Mouse (Mus musculus): Measurements from ENCODE around the gene Ptcd2. TPM values are rescaled to one million over a fixed set of nuclear protein-coding genes. Genes with fewer than 3 reads are reported as not detected.
A peak's percentile ranks its signal among the peaks of the same experiment; 100 is the strongest.
"Not testable (repeated sequence)": the region's sequence is repeated elsewhere in the genome, so short reads cannot be mapped to it uniquely, and the experiment has no call there.

Ptcd2 gene
- polyA plus RNA-seq, 1 experiment from 2014 or later, result 59.4 TPM

DNA sequence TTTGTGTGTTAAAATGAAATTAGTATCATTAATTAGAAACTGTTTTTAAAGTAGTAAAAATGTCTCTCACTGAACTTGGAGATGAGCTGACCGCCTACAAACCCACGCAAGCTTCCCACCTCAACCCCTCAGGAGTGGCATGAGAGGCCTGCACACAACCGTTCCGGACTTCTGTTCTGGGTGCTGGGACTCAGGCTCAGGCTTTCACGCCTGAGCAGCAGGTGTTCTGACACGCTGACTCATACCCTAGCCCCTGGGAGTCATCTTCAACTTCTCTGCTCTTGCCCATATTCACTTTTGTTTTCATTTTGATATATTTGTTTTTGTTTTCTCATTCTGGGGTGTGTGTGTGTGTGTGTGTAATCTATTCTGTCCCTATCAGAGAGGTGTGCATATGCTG is 5.5 kb upstream of the Ptcd2 start:
- no peaks in the 10 kb centered on the region for H3K9me3 ChIP-seq (ENCODE audit: control insufficient read depth, low read length)
- H3K4me1 ChIP-seq (ENCODE audit: control insufficient read depth, insufficient read depth, low read depth, low read length), result peaks cover 10% of the 10 kb centered on the region
- H3K36me3 ChIP-seq (ENCODE audit: control insufficient read depth, insufficient read depth, low read length), result peaks cover 7% of the 10 kb centered on the region; the same call in 1 of the 2 replicates
- H3K27me3 ChIP-seq (replicated peaks; ENCODE audit: control insufficient read depth, insufficient read depth, low read length), result no peaks in the 10 kb centered on the region
- WGBS, result 91% methylated on average over 6 of the region's 6 CpGs
- H3K27ac ChIP-seq (ENCODE audit: low read depth, low read length), result no peak overlapping the region
- no peak overlapping the region for H3K9ac ChIP-seq (ENCODE audit: low read depth, low read length)
- no peak for ATAC-seq
- H3K4me3 ChIP-seq (ENCODE audit: low read length), result no peak overlapping the region
- no peak overlapping the region for H3K4me2 ChIP-seq (ENCODE audit: low read length)

DNA sequence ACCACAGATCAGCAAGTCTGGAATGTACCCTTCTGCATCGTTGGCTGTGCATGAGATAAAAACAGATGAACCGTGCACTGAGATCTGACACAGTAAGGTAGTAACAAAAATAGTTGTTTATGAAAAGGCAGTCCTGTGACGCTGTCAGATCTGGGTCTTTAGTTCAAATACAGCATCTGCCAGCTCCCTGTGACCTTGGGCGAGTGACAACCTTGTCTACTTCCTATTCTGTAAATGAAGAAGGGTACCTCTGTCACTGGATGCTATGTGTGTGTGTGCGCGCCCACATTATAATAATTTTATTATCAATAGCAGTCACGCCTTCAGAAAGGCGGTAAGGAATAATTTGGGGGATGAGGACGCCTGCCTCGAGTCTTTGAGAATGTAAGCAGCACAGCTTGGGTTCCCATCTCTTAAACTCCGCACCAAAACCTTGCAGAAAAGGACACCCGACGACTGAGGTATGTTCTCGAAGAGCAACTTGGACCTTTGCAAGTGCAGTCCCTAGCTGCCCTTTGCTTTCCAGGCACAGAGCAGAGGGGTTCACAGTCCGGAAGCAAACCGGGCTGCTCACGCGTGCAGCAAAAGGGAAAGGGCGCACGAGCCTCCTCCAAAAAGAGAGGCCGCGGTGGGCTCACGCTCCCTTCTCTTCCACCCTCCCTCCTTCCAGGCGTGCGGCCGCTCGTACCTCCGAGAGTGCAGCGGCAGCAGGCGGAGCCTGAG is 468 bp downstream of the Ptcd2 start:
- peaks cover 12% of the 10 kb centered on the region for H3K4me1 ChIP-seq (ENCODE audit: control insufficient read depth, insufficient read depth, low read depth, low read length)
- H3K4me2 ChIP-seq (ENCODE audit: low read length), result peak overlapping the region; percentile 61
- peak; percentile 87 for ATAC-seq
- 2% methylated on average over 24 of the region's 30 CpGs for whole genome bisulfite sequencing
- peak overlapping the region; percentile 92 for H3K27ac ChIP-seq (ENCODE audit: low read depth, low read length)
- peak overlapping the region; percentile 91 for H3K4me3 ChIP-seq (ENCODE audit: low read length)
- H3K27me3 ChIP-seq (replicated peaks; ENCODE audit: control insufficient read depth, insufficient read depth, low read length), result no peaks in the 10 kb centered on the region
- no peaks in the 10 kb centered on the region for H3K9me3 ChIP-seq (ENCODE audit: control insufficient read depth, low read length)
- peak overlapping the region; percentile 93 for H3K9ac ChIP-seq (ENCODE audit: low read depth, low read length)
- H3K36me3 ChIP-seq (ENCODE audit: control insufficient read depth, insufficient read depth, low read length), result peaks cover 19% of the 10 kb centered on the region

GRCm38 (mm10) chr13:99341504-99341903 is 3.0 kb downstream of the Ptcd2 start:
- Histone ChIP-seq H3K4me2 (ENCODE audit: low read length) (no peak overlapping the region), H3K4me3 (ENCODE audit: low read length) (no peak overlapping the region), H3K27me3 (replicated peaks; ENCODE audit: control insufficient read depth, insufficient read depth, low read length) (no peaks in the 10 kb centered on the region), H3K9me3 (ENCODE audit: control insufficient read depth, low read length) (no peaks in the 10 kb centered on the region), H3K36me3 (ENCODE audit: control insufficient read depth, insufficient read depth, low read length) (peaks cover 26% of the 10 kb centered on the region), H3K9ac (ENCODE audit: low read depth, low read length) (no peak overlapping the region), H3K4me1 (ENCODE audit: control insufficient read depth, insufficient read depth, low read depth, low read length) (peaks cover 12% of the 10 kb centered on the region), H3K27ac (ENCODE audit: low read depth, low read length) (no peak overlapping the region)
- ATAC-seq, result no peak
- WGBS, result 93% methylated on average over 6 of the region's 6 CpGs

DNA sequence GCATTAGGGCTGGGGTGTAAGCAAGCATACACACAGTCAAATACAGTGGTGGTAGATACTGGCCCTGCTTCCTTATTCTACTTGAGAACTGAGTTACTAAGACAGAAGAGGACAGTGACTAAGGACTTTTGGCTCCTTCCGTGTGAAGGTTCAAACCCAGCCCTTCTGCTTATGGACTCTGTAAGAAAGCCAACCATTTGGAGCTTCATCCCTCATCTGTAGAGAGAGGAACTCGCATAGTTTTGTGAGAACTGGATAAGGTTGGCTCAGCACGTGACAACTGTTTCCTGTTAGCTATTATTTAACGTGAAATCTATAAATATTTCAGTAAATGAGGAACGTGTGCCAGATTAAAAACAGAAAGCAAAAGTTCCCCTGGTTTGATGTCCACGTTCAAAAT is 7.0 kb downstream of the Ptcd2 start:
- Histone ChIP-seq H3K4me3 (ENCODE audit: low read length) (no peak overlapping the region), H3K27me3 (replicated peaks; ENCODE audit: control insufficient read depth, insufficient read depth, low read length) (no peaks in the 10 kb centered on the region), H3K4me2 (ENCODE audit: low read length) (no peak overlapping the region), H3K4me1 (ENCODE audit: control insufficient read depth, insufficient read depth, low read depth, low read length) (no peaks in the 10 kb centered on the region), H3K9ac (ENCODE audit: low read depth, low read length) (no peak overlapping the region), H3K36me3 (ENCODE audit: control insufficient read depth, insufficient read depth, low read length) (peaks cover 44% of the 10 kb centered on the region), H3K27ac (ENCODE audit: low read depth, low read length) (no peak overlapping the region), H3K9me3 (ENCODE audit: control insufficient read depth, low read length) (no peaks in the 10 kb centered on the region)
- no peak for ATAC-seq
- WGBS, result 90% methylated on average over 6 of the region's 6 CpGs

DNA sequence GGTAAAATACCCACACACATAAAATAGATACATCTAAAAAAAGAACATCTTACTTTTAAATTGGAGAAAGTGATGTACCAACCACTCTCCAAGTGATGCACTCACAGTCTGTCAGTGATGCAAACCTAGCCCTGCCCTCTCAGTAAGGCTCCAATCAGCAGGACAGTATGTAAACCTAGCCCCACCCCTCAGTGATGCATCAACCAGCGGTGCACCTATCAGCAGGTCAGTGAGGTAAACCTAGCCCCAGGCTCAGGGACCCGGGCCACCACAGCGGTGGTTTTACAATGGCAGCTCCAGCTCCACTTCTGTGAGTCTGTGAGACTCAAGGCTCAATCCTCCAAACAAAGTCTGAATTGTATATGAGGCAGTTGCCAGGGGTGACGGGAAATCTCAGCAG is 13.2 kb downstream of the Ptcd2 start:
- Histone ChIP-seq H3K27me3 (replicated peaks; ENCODE audit: control insufficient read depth, insufficient read depth, low read length) (no peaks in the 10 kb centered on the region), H3K27ac (ENCODE audit: low read depth, low read length) (no peak overlapping the region), H3K4me1 (ENCODE audit: control insufficient read depth, insufficient read depth, low read depth, low read length) (no peaks in the 10 kb centered on the region), H3K4me3 (ENCODE audit: low read length) (no peak overlapping the region), H3K9me3 (ENCODE audit: control insufficient read depth, low read length) (no peaks in the 10 kb centered on the region), H3K36me3 (ENCODE audit: control insufficient read depth, insufficient read depth, low read length) (peaks cover 47% of the 10 kb centered on the region), H3K9ac (ENCODE audit: low read depth, low read length) (no peak overlapping the region), H3K4me2 (ENCODE audit: low read length) (no peak overlapping the region)
- 70% methylated on average over 4 of the region's 4 CpGs for WGBS
- ATAC-seq, result no peak

- not testable (repeated sequence) for H3K9me3 ChIP-seq (ENCODE audit: control insufficient read depth, low read length); H3K4me1 ChIP-seq (ENCODE audit: control insufficient read depth, insufficient read depth, low read depth, low read length); H3K27me3 ChIP-seq (replicated peaks; ENCODE audit: control insufficient read depth, insufficient read depth, low read length); H3K27ac ChIP-seq (ENCODE audit: low read depth, low read length); H3K4me3 ChIP-seq (ENCODE audit: low read length); H3K4me2 ChIP-seq (ENCODE audit: low read length); ATAC-seq; H3K9ac ChIP-seq (ENCODE audit: low read depth, low read length)
- H3K36me3 ChIP-seq (ENCODE audit: control insufficient read depth, insufficient read depth, low read length), result peaks cover 23% of the 10 kb centered on the region
- 90% methylated on average over 8 of the region's 8 CpGs for WGBS
These were observed 20.2 kb downstream of the Ptcd2 start for GRCm38 (mm10) chr13:99324337-99324685.

GRCm38 (mm10) chr13:99323632-99324336 is 20.7 kb downstream of the Ptcd2 start:
- peaks cover 22% of the 10 kb centered on the region for H3K36me3 ChIP-seq (ENCODE audit: control insufficient read depth, insufficient read depth, low read length)
- WGBS, result 70% methylated on average over 7 of the region's 7 CpGs
- H3K4me3 ChIP-seq (ENCODE audit: low read length), result no peak overlapping the region
- H3K27me3 ChIP-seq (replicated peaks; ENCODE audit: control insufficient read depth, insufficient read depth, low read length), result no peaks in the 10 kb centered on the region
- no peaks in the 10 kb centered on the region for H3K9me3 ChIP-seq (ENCODE audit: control insufficient read depth, low read length)
- H3K9ac ChIP-seq (ENCODE audit: low read depth, low read length), result no peak overlapping the region
- no peak overlapping the region for H3K27ac ChIP-seq (ENCODE audit: low read depth, low read length)
- no peak for ATAC-seq
- no peak overlapping the region for H3K4me2 ChIP-seq (ENCODE audit: low read length)
- H3K4me1 ChIP-seq (ENCODE audit: control insufficient read depth, insufficient read depth, low read depth, low read length), result no peaks in the 10 kb centered on the region

DNA sequence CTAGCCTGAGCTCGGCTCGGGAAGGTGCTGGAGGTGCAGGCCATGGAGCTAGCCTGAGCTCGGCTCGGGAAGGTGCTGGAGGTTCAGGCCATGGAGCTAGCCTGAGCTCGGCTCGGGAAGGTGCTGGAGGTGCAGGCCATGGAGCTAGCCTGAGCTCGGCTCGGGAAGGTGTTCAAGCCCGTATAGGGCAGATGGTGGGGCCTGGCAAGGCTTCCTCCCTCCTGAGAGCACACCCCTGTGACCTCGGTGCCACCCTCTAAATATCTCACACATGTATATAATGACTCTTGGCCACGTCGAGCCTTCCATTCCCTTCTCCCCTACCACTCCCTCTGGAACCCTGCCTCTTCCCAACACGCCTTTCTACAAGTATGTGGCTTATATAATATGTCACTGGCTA is 21.6 kb downstream of the Ptcd2 start:
- not testable (repeated sequence) for H3K9me3 ChIP-seq (ENCODE audit: control insufficient read depth, low read length); H3K4me3 ChIP-seq (ENCODE audit: low read length); H3K9ac ChIP-seq (ENCODE audit: low read depth, low read length); H3K4me2 ChIP-seq (ENCODE audit: low read length); H3K4me1 ChIP-seq (ENCODE audit: control insufficient read depth, insufficient read depth, low read depth, low read length); H3K27me3 ChIP-seq (replicated peaks; ENCODE audit: control insufficient read depth, insufficient read depth, low read length); H3K27ac ChIP-seq (ENCODE audit: low read depth, low read length); ATAC-seq
- H3K36me3 ChIP-seq (ENCODE audit: control insufficient read depth, insufficient read depth, low read length), result peaks cover 22% of the 10 kb centered on the region
- 95% methylated on average over 12 of the region's 13 CpGs for WGBS

DNA sequence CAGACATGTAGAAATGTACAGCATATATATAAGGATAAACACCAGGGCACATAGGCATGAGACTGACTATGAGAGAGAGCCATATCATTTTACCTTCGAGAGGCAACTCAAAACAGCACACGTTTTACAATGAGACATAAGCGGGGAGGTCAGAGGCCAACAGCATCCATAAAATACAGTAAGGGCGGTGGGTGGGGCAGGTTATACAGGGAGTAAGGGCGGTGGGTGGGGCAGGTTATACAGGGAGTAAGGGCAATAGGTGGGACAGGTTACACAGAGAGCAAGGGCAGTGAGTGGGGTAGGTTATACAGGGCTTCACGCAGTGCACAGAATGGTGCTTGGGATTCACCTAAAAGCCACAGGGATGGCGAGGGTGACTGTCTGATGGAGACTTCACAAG is 24.1 kb downstream of the Ptcd2 start:
- no peaks in the 10 kb centered on the region for H3K4me1 ChIP-seq (ENCODE audit: control insufficient read depth, insufficient read depth, low read depth, low read length)
- H3K27ac ChIP-seq (ENCODE audit: low read depth, low read length), result no peak overlapping the region
- no peak overlapping the region for H3K4me3 ChIP-seq (ENCODE audit: low read length)
- 92% methylated on average over 7 of the region's 7 CpGs for WGBS
- H3K27me3 ChIP-seq (replicated peaks; ENCODE audit: control insufficient read depth, insufficient read depth, low read length), result no peaks in the 10 kb centered on the region
- no peaks in the 10 kb centered on the region for H3K9me3 ChIP-seq (ENCODE audit: control insufficient read depth, low read length)
- ATAC-seq, result no peak
- H3K36me3 ChIP-seq (ENCODE audit: control insufficient read depth, insufficient read depth, low read length), result peaks cover 16% of the 10 kb centered on the region
- no peak overlapping the region for H3K4me2 ChIP-seq (ENCODE audit: low read length)
- H3K9ac ChIP-seq (ENCODE audit: low read depth, low read length), result no peak overlapping the region

Measured in hindbrain, embryonic 16.5 days (tissue).